Mouse (Mus musculus): ENCODE measurements around the gene Rnd3. TPM values are rescaled to one million over a fixed set of nuclear protein-coding genes. Genes with fewer than 3 reads are reported as not detected.

Rnd3 gene
- polyA plus RNA-seq, 1 experiment from 2014 or later: 261 TPM

- no peak overlapping the region for H3K27ac ChIP-seq (ENCODE audit: low read depth, low read length)
Measured at GRCm38 (mm10) chr2:51099987-51100386, 48.9 kb downstream of the Rnd3 start.

GRCm38 (mm10) chr2:51099240-51099639, 49.7 kb downstream of the Rnd3 start:
- no peak for ATAC-seq (ENCODE audit: insufficient read depth, low FRiP score, low TSS enrichment)
- WGBS: 80% methylated on average over 1 of the region's 1 CpGs
- H3K4me2 ChIP-seq (ENCODE audit: low read depth): no peak overlapping the region
- no peak overlapping the region for H3K4me3 ChIP-seq (ENCODE audit: low read depth, low read length)
- no peaks in the 10 kb centered on the region for H3K27me3 ChIP-seq (ENCODE audit: control insufficient read depth, insufficient read depth, low read length)
- no peak for DNase-seq (ENCODE audit: low spot score)
- H3K9ac ChIP-seq (ENCODE audit: low read length): no peak overlapping the region
- no peaks in the 10 kb centered on the region for H3K36me3 ChIP-seq (ENCODE audit: control insufficient read depth, insufficient read depth, low read length)
- H3K27ac ChIP-seq (ENCODE audit: low read depth, low read length): no peak overlapping the region
- peaks cover 3% of the 10 kb centered on the region; the same call in 1 of the 2 replicates for H3K4me1 ChIP-seq (ENCODE audit: control insufficient read depth, insufficient read depth, low read length)
- no peaks in the 10 kb centered on the region for H3K9me3 ChIP-seq (ENCODE audit: control insufficient read depth, low read length)

More at GRCm38 (mm10) chr2:51099987-51100386, 48.9 kb downstream of the Rnd3 start:
- H3K27me3 ChIP-seq (ENCODE audit: control insufficient read depth, insufficient read depth, low read length): no peaks in the 10 kb centered on the region
- ATAC-seq (ENCODE audit: insufficient read depth, low FRiP score, low TSS enrichment) (no peak), DNase-seq (ENCODE audit: low spot score) (no peak)
- H3K9ac ChIP-seq (ENCODE audit: low read length): no peak overlapping the region; the same call in 1 of the 2 replicates
- no peaks in the 10 kb centered on the region for H3K9me3 ChIP-seq (ENCODE audit: control insufficient read depth, low read length)
- H3K4me3 ChIP-seq (ENCODE audit: low read depth, low read length): no peak overlapping the region
- H3K36me3 ChIP-seq (ENCODE audit: control insufficient read depth, insufficient read depth, low read length): no peaks in the 10 kb centered on the region
- 56% methylated on average over 9 of the region's 9 CpGs for WGBS
- H3K4me2 ChIP-seq (ENCODE audit: low read depth): no peak overlapping the region
- H3K4me1 ChIP-seq (ENCODE audit: control insufficient read depth, insufficient read depth, low read length): peaks cover 3% of the 10 kb centered on the region; the same call in 1 of the 2 replicates

- Histone ChIP-seq H3K4me1 (ENCODE audit: control insufficient read depth, insufficient read depth, low read length) (peaks cover 12% of the 10 kb centered on the region), H3K27ac (ENCODE audit: low read depth, low read length) (no peak overlapping the region), H3K4me3 (ENCODE audit: low read depth, low read length) (no peak overlapping the region), H3K4me2 (ENCODE audit: low read depth) (no peak overlapping the region), H3K9ac (ENCODE audit: low read length) (no peak overlapping the region), H3K36me3 (ENCODE audit: control insufficient read depth, insufficient read depth, low read length) (no peaks in the 10 kb centered on the region), H3K9me3 (ENCODE audit: control insufficient read depth, low read length) (no peaks in the 10 kb centered on the region), H3K27me3 (ENCODE audit: control insufficient read depth, insufficient read depth, low read length) (no peaks in the 10 kb centered on the region)
- DNase-seq (ENCODE audit: low spot score) (no peak), ATAC-seq (ENCODE audit: insufficient read depth, low FRiP score, low TSS enrichment) (no peak)
- 73% methylated on average over 7 of the region's 7 CpGs for WGBS
Measured at GRCm38 (mm10) chr2:51090688-51091087, 58.2 kb downstream of the Rnd3 start.

GRCm38 (mm10) chr2:51090049-51090448, 58.9 kb downstream of the Rnd3 start:
- WGBS: 33% methylated on average over 8 of the region's 8 CpGs
- no peaks in the 10 kb centered on the region for H3K9me3 ChIP-seq (ENCODE audit: control insufficient read depth, low read length)
- H3K36me3 ChIP-seq (ENCODE audit: control insufficient read depth, insufficient read depth, low read length): no peaks in the 10 kb centered on the region
- ATAC-seq (ENCODE audit: insufficient read depth, low FRiP score, low TSS enrichment) (peak; percentile 58), DNase-seq (ENCODE audit: low spot score) (no peak)
- H3K4me3 ChIP-seq (ENCODE audit: low read depth, low read length): no peak overlapping the region
- H3K4me2 ChIP-seq (ENCODE audit: low read depth): no peak overlapping the region
- H3K27me3 ChIP-seq (ENCODE audit: control insufficient read depth, insufficient read depth, low read length): no peaks in the 10 kb centered on the region
- H3K27ac ChIP-seq (ENCODE audit: low read depth, low read length): no peak overlapping the region
- H3K9ac ChIP-seq (ENCODE audit: low read length): no peak overlapping the region
- H3K4me1 ChIP-seq (ENCODE audit: control insufficient read depth, insufficient read depth, low read length): peaks cover 12% of the 10 kb centered on the region

GRCm38 (mm10) chr2:51088843-51089573, 59.9 kb downstream of the Rnd3 start:
- Histone ChIP-seq H3K27ac (ENCODE audit: low read depth, low read length) (no peak overlapping the region), H3K4me3 (ENCODE audit: low read depth, low read length) (no peak overlapping the region), H3K36me3 (ENCODE audit: control insufficient read depth, insufficient read depth, low read length) (no peaks in the 10 kb centered on the region), H3K9ac (ENCODE audit: low read length) (no peak overlapping the region), H3K4me1 (ENCODE audit: control insufficient read depth, insufficient read depth, low read length) (peaks cover 12% of the 10 kb centered on the region), H3K4me2 (ENCODE audit: low read depth) (no peak overlapping the region), H3K27me3 (ENCODE audit: control insufficient read depth, insufficient read depth, low read length) (no peaks in the 10 kb centered on the region), H3K9me3 (ENCODE audit: control insufficient read depth, low read length) (no peaks in the 10 kb centered on the region)
- ATAC-seq (ENCODE audit: insufficient read depth, low FRiP score, low TSS enrichment): no peak
- WGBS: 90% methylated on average over 11 of the region's 11 CpGs
- no peak for DNase-seq (ENCODE audit: low spot score)

GRCm38 (mm10) chr2:51088123-51088453, 60.8 kb downstream of the Rnd3 start:
- ATAC-seq (ENCODE audit: insufficient read depth, low FRiP score, low TSS enrichment) (no peak), DNase-seq (ENCODE audit: low spot score) (no peak)
- no peaks in the 10 kb centered on the region for H3K36me3 ChIP-seq (ENCODE audit: control insufficient read depth, insufficient read depth, low read length)
- H3K4me2 ChIP-seq (ENCODE audit: low read depth): no peak overlapping the region
- no peak overlapping the region for H3K9ac ChIP-seq (ENCODE audit: low read length)
- 51% methylated on average over 3 of the region's 3 CpGs for WGBS
- peaks cover 12% of the 10 kb centered on the region for H3K4me1 ChIP-seq (ENCODE audit: control insufficient read depth, insufficient read depth, low read length)
- H3K27me3 ChIP-seq (ENCODE audit: control insufficient read depth, insufficient read depth, low read length): no peaks in the 10 kb centered on the region
- peak overlapping the region; percentile 68 for H3K27ac ChIP-seq (ENCODE audit: low read depth, low read length)
- no peaks in the 10 kb centered on the region for H3K9me3 ChIP-seq (ENCODE audit: control insufficient read depth, low read length)
- H3K4me3 ChIP-seq (ENCODE audit: low read depth, low read length): no peak overlapping the region

GRCm38 (mm10) chr2:51087307-51088122, 61.4 kb downstream of the Rnd3 start:
- 25% methylated on average over 12 of the region's 12 CpGs for WGBS
- H3K27me3 ChIP-seq (ENCODE audit: control insufficient read depth, insufficient read depth, low read length): no peaks in the 10 kb centered on the region
- no peaks in the 10 kb centered on the region for H3K36me3 ChIP-seq (ENCODE audit: control insufficient read depth, insufficient read depth, low read length)
- H3K4me1 ChIP-seq (ENCODE audit: control insufficient read depth, insufficient read depth, low read length): peaks cover 14% of the 10 kb centered on the region
- H3K9me3 ChIP-seq (ENCODE audit: control insufficient read depth, low read length): no peaks in the 10 kb centered on the region
- DNase-seq (ENCODE audit: low spot score) (peak; percentile 59), ATAC-seq (ENCODE audit: insufficient read depth, low FRiP score, low TSS enrichment) (peak; percentile 77)
- peak overlapping the region; percentile 68 for H3K27ac ChIP-seq (ENCODE audit: low read depth, low read length)
- no peak overlapping the region for H3K4me3 ChIP-seq (ENCODE audit: low read depth, low read length)
- H3K9ac ChIP-seq (ENCODE audit: low read length): no peak overlapping the region
- H3K4me2 ChIP-seq (ENCODE audit: low read depth): peak overlapping the region; percentile 6; the same call in 1 of the 2 replicates

GRCm38 (mm10) chr2:51085155-51085554, 63.8 kb downstream of the Rnd3 start:
- WGBS: 79% methylated on average over 11 of the region's 11 CpGs
- H3K9me3 ChIP-seq (ENCODE audit: control insufficient read depth, low read length): no peaks in the 10 kb centered on the region
- no peak for ATAC-seq (ENCODE audit: insufficient read depth, low FRiP score, low TSS enrichment)
- H3K27ac ChIP-seq (ENCODE audit: low read depth, low read length): no peak overlapping the region
- H3K4me3 ChIP-seq (ENCODE audit: low read depth, low read length): no peak overlapping the region
- no peaks in the 10 kb centered on the region for H3K36me3 ChIP-seq (ENCODE audit: control insufficient read depth, insufficient read depth, low read length)
- no peak overlapping the region for H3K4me2 ChIP-seq (ENCODE audit: low read depth)
- no peak for DNase-seq (ENCODE audit: low spot score)
- H3K9ac ChIP-seq (ENCODE audit: low read length): no peak overlapping the region
- H3K27me3 ChIP-seq (ENCODE audit: control insufficient read depth, insufficient read depth, low read length): no peaks in the 10 kb centered on the region
- H3K4me1 ChIP-seq (ENCODE audit: control insufficient read depth, insufficient read depth, low read length): peaks cover 16% of the 10 kb centered on the region
